Mouse (Mus musculus) embryonic facial prominence, embryonic 10.5 days (tissue): Measurements from ENCODE around the gene Huwe1. TPM values are rescaled to one million over a fixed set of nuclear protein-coding genes. Genes with fewer than 3 reads are reported as not detected.
A peak's percentile ranks its signal among the peaks of the same experiment; 100 is the strongest.

Experiments
- DNase-seq: peaks from one replicate; pipeline ENCODE4 v3.0.0-alpha.2; 2017; ENCODE audit warnings: low spot score
- H3K27ac ChIP-seq: fragments of 300-500 bp; sonication (generic); replicated peaks from 2 replicates; pipeline ENCODE4 v1.5.1; 2016; ENCODE audit warnings: mild to moderate bottlenecking
- H3K27me3 ChIP-seq: fragments of 300-500 bp; sonication (generic); replicated peaks from 2 replicates; pipeline ENCODE4 v1.6.1; 2016; ENCODE audit warnings: low read depth, mild to moderate bottlenecking; ENCODE audit not compliant: poor library complexity, severe bottlenecking
- H3K36me3 ChIP-seq: fragments of 300-500 bp; sonication (generic); replicated peaks from 2 replicates; pipeline ENCODE4 v1.6.1; 2016; ENCODE audit warnings: mild to moderate bottlenecking, moderate library complexity
- H3K4me1 ChIP-seq: fragments of 300-500 bp; sonication (generic); 2 replicates; pipeline ENCODE4 v1.6.1; 2016
- H3K4me3 ChIP-seq: fragments of 300-500 bp; sonication (generic); 2 replicates; pipeline ENCODE4 v1.5.1; 2016; ENCODE audit warnings: mild to moderate bottlenecking, moderate library complexity
- H3K9me3 ChIP-seq: fragments of 300-500 bp; sonication (generic); 2 replicates; pipeline ENCODE4 v1.6.1; 2016; ENCODE audit warnings: mild to moderate bottlenecking
- WGBS: fragments of 180-500 bp; shearing (Covaris S2); methylation state at CpG from one replicate; pipeline ENCODE4 v1.1.7; 2016; 5-methylcytosine and 5-hydroxymethylcytosine counted together
- polyA plus RNA-seq: library from polyadenylated mRNA; unstranded; fragments of >200 nt; fragmentation: Nextera tagmentation; extraction: Ambion mirVana; gene quantifications from 2 replicates; pipeline ENCODE4 v1.2.1, GENCODE M21; 2016

The Huwe1 gene
- polyA plus RNA-seq, 1 experiment from 2014 or later: 60.4 TPM

GRCm38 (mm10) chrX:151828971-151829370 is 28.4 kb downstream of the Huwe1 start:
- no peaks in the 10 kb centered on the region for H3K9me3 ChIP-seq
- H3K27ac ChIP-seq: no peak overlapping the region
- H3K4me1 ChIP-seq: no peaks in the 10 kb centered on the region
- peaks cover 18% of the 10 kb centered on the region for H3K36me3 ChIP-seq
- peaks cover 39% of the 10 kb centered on the region for H3K27me3 ChIP-seq
- no peak for DNase-seq
- no peak overlapping the region for H3K4me3 ChIP-seq
- WGBS: 95% methylated on average over 1 of the region's 1 CpGs

DNA sequence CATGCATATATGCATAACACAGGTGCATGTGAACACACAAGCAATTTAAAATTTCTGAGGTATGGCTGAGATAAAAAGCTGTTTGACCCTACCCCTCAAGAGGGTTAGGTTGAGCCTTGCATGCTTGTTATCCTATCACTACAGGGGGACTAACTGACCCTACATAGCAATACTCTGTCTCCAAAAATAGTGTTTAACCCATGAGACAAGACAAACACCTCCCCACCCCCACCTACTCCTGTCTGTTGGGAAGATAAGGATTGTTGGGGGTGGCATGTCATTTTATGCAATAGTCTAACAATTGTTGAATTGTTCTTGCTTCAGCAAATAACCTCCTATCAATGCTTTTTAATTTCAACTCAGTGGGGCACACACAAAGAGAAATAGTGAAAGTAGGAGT is 30.7 kb downstream of the Huwe1 start:
- no peaks in the 10 kb centered on the region for H3K9me3 ChIP-seq
- no peak overlapping the region for H3K27ac ChIP-seq
- peaks cover 37% of the 10 kb centered on the region for H3K27me3 ChIP-seq
- H3K36me3 ChIP-seq: peaks cover 10% of the 10 kb centered on the region
- no peaks in the 10 kb centered on the region for H3K4me1 ChIP-seq
- H3K4me3 ChIP-seq: no peak overlapping the region
- no peak for DNase-seq

DNA sequence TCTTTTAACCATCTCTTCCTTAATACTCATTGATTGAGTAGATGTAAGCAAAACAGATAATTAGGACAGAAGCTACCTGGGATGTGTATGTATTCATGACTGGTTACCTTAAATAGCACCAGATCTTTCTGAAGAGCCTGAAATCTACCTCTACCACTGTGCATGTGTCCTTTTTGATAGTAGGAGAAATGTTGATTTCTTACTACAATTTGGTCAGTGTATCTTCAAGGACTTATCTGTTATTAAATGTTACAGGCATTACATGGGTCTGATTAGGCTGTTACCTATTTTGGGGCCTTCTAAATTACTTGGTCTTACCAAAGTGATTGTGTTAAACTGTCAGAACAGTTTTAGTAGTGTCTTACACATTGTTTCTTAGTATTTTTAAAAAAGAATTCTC is 32.4 kb downstream of the Huwe1 start:
- no peaks in the 10 kb centered on the region for H3K4me1 ChIP-seq
- H3K27ac ChIP-seq: no peak overlapping the region
- peaks cover 34% of the 10 kb centered on the region for H3K27me3 ChIP-seq
- no peak overlapping the region for H3K4me3 ChIP-seq
- DNase-seq: no peak
- H3K36me3 ChIP-seq: 0 out of 2 replicates have a peak, but pooled peaks cover 3% of the 10 kb centered on the region
- H3K9me3 ChIP-seq: no peaks in the 10 kb centered on the region

GRCm38 (mm10) chrX:151859436-151859835 is 58.8 kb downstream of the Huwe1 start:
- 94% methylated on average over 8 of the region's 8 CpGs for WGBS
- Histone ChIP-seq H3K27me3 (peaks cover 58% of the 10 kb centered on the region), H3K27ac (no peak overlapping the region), H3K36me3 (peaks cover 89% of the 10 kb centered on the region), H3K4me3 (no peak overlapping the region), H3K4me1 (no peaks in the 10 kb centered on the region), H3K9me3 (no peaks in the 10 kb centered on the region)
- DNase-seq: no peak

GRCm38 (mm10) chrX:151910692-151911091 is 110.1 kb downstream of the Huwe1 start:
- no peak for DNase-seq
- peaks cover 94% of the 10 kb centered on the region for H3K27me3 ChIP-seq
- no peaks in the 10 kb centered on the region for H3K9me3 ChIP-seq
- WGBS: 72% methylated on average over 1 of the region's 1 CpGs
- H3K4me1 ChIP-seq: no peaks in the 10 kb centered on the region
- no peak overlapping the region for H3K4me3 ChIP-seq
- peaks cover 100% of the 10 kb centered on the region for H3K36me3 ChIP-seq
- no peak overlapping the region for H3K27ac ChIP-seq

GRCm38 (mm10) chrX:151912267-151912666 is 111.7 kb downstream of the Huwe1 start:
- DNase-seq: no peak
- no peak overlapping the region for H3K27ac ChIP-seq
- peaks cover 100% of the 10 kb centered on the region for H3K36me3 ChIP-seq
- H3K4me1 ChIP-seq: no peaks in the 10 kb centered on the region
- no peak overlapping the region for H3K4me3 ChIP-seq
- no peaks in the 10 kb centered on the region for H3K9me3 ChIP-seq
- H3K27me3 ChIP-seq: peaks cover 94% of the 10 kb centered on the region
- 95% methylated on average over 4 of the region's 4 CpGs for WGBS

GRCm38 (mm10) chrX:151929390-151929789 is 128.8 kb downstream of the Huwe1 start:
- H3K9me3 ChIP-seq: no peaks in the 10 kb centered on the region
- H3K4me3 ChIP-seq: no peak overlapping the region
- WGBS: 94% methylated on average over 6 of the region's 6 CpGs
- no peak for DNase-seq
- no peak overlapping the region for H3K27ac ChIP-seq
- H3K36me3 ChIP-seq: peaks cover 99% of the 10 kb centered on the region
- H3K4me1 ChIP-seq: no peaks in the 10 kb centered on the region
- peaks cover 95% of the 10 kb centered on the region for H3K27me3 ChIP-seq

DNA sequence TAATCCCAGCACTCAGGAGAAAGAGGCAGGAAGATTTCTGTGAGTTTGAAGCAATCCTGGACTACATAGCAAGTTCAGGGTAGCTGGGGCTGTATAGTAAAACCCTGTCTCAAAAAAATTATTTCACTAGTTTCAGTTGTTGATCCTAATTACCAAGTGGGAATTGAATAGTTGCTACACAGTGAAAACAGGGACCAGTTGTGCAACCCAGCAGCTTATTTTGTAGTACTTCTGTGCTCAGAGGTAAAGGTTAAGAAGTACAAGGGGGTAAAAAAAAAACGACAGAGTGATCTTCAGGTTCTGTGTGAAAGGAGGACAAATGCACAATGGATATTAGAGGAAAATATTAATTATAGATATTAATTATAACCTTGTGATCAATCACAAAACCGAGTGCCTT is 138.2 kb downstream of the Huwe1 start:
- 60% methylated on average over 2 of the region's 2 CpGs for WGBS
- Histone ChIP-seq H3K36me3 (peaks cover 18% of the 10 kb centered on the region), H3K27me3 (peaks cover 69% of the 10 kb centered on the region), H3K4me3 (no peak overlapping the region), H3K9me3 (no peaks in the 10 kb centered on the region), H3K4me1 (no peaks in the 10 kb centered on the region), H3K27ac (no peak overlapping the region)
- no peak for DNase-seq

DNA sequence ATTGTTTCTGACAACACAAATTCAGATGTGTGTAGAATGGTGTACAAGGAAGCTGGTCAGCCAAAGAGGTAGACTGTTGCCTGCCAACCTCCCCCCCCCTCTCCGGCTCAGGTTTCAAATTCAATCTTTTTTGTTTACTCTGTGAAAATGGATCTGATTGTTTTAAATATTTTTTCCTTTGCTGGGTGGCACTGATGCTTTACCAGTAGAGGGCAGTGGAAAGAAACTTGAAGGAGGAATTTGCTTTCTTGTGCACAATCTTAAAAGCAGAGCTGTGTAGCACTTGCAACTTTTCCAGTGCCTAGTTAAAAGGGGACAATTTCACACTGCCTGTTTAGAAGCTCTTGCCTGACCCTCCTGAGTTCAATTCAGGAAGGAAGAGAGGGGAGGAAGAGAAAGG is 146.4 kb downstream of the Huwe1 start:
- no peaks in the 10 kb centered on the region for H3K4me1 ChIP-seq
- H3K9me3 ChIP-seq: no peaks in the 10 kb centered on the region
- H3K27ac ChIP-seq: no peak overlapping the region
- peaks cover 42% of the 10 kb centered on the region for H3K27me3 ChIP-seq
- H3K4me3 ChIP-seq: no peak overlapping the region
- WGBS: 58% methylated on average over 1 of the region's 1 CpGs
- peak; percentile 9 for DNase-seq
- no peaks in the 10 kb centered on the region for H3K36me3 ChIP-seq

GRCm38 (mm10) chrX:151947781-151948180 is 147.2 kb downstream of the Huwe1 start:
- H3K36me3 ChIP-seq: no peaks in the 10 kb centered on the region
- H3K4me3 ChIP-seq: no peak overlapping the region
- no peak overlapping the region for H3K27ac ChIP-seq
- H3K27me3 ChIP-seq: peaks cover 41% of the 10 kb centered on the region
- 74% methylated on average over 3 of the region's 3 CpGs for WGBS
- H3K9me3 ChIP-seq: no peaks in the 10 kb centered on the region
- no peaks in the 10 kb centered on the region for H3K4me1 ChIP-seq
- DNase-seq: no peak

GRCm38 (mm10) chrX:151950231-151950630 is 149.6 kb downstream of the Huwe1 start:
- no peaks in the 10 kb centered on the region for H3K36me3 ChIP-seq
- no peaks in the 10 kb centered on the region for H3K9me3 ChIP-seq
- no peak overlapping the region for H3K27ac ChIP-seq
- 63% methylated on average over 1 of the region's 1 CpGs for WGBS
- no peak overlapping the region for H3K4me3 ChIP-seq
- peaks cover 41% of the 10 kb centered on the region for H3K27me3 ChIP-seq
- no peaks in the 10 kb centered on the region for H3K4me1 ChIP-seq
- no peak for DNase-seq

GRCm38 (mm10) chrX:151951181-151951580 is 150.6 kb downstream of the Huwe1 start:
- no peak overlapping the region for H3K4me3 ChIP-seq
- H3K9me3 ChIP-seq: no peaks in the 10 kb centered on the region
- WGBS: 81% methylated on average over 3 of the region's 3 CpGs
- no peaks in the 10 kb centered on the region for H3K36me3 ChIP-seq
- no peak overlapping the region for H3K27ac ChIP-seq
- DNase-seq: no peak
- H3K27me3 ChIP-seq: peaks cover 41% of the 10 kb centered on the region
- H3K4me1 ChIP-seq: no peaks in the 10 kb centered on the region
